Mouse (Mus musculus) small intestine, adult 2 months (tissue): ENCODE data around the gene Bmper. TPM values are rescaled to one million over a fixed set of nuclear protein-coding genes. Genes with fewer than 3 reads are reported as not detected.

ENCODE experiments used
- H3K27ac ChIP-seq: fragments of 200-500 bp; 2 replicates; pipeline ENCODE4 v1.5.1; 2012; ENCODE audit warnings: low read depth, low read length, control low read depth, inconsistent platforms; ENCODE audit not compliant: insufficient read depth
- H3K27me3 ChIP-seq: fragments of 200-500 bp; 2 replicates; pipeline ENCODE4 v1.6.1; 2012; ENCODE audit warnings: mild to moderate bottlenecking, moderate library complexity, low read length, inconsistent platforms; ENCODE audit not compliant: control insufficient read depth, insufficient read depth
- H3K36me3 ChIP-seq: fragments of 200-500 bp; 2 replicates; pipeline ENCODE4 v1.6.1; 2012; ENCODE audit warnings: mild to moderate bottlenecking, low read length, control low read depth, inconsistent platforms; ENCODE audit not compliant: control insufficient read depth, insufficient read depth
- H3K4me1 ChIP-seq: fragments of 200-500 bp; 2 replicates; pipeline ENCODE4 v1.6.1; 2012; ENCODE audit warnings: low read length, inconsistent platforms, mixed read lengths; ENCODE audit not compliant: control insufficient read depth, insufficient read depth, insufficient read length
- H3K4me3 ChIP-seq: fragments of 200-500 bp; 2 replicates; pipeline ENCODE4 v1.5.1; 2012; ENCODE audit warnings: low read depth, mild to moderate bottlenecking, control low read depth, inconsistent platforms, low read length, moderate library complexity
- CTCF ChIP-seq: fragments of 200-500 bp; IDR thresholded peaks from 2 replicates; pipeline ENCODE4 v1.5.1; 2012; ENCODE audit warnings: low read depth, mild to moderate bottlenecking, control low read depth, inconsistent platforms, low read length, moderate library complexity, mixed read lengths; ENCODE audit not compliant: insufficient replicate concordance, insufficient read length; ENCODE audit errors: extremely low read depth
- POLR2A ChIP-seq: fragments of 200-500 bp; IDR thresholded peaks from 2 replicates; pipeline ENCODE4 v1.6.1; 2012; ENCODE audit warnings: low read depth, mild to moderate bottlenecking, control low read depth, inconsistent platforms, low read length, moderate library complexity
- WGBS: fragments of 180-500 bp; shearing (Covaris S2); methylation state at CpG from one replicate; pipeline ENCODE4 v1.1.7; 2018; 5-methylcytosine and 5-hydroxymethylcytosine counted together
- polyA plus RNA-seq: library from polyadenylated mRNA; depleted of rRNA; stranded (reverse); fragments of >200 nt; gene quantifications from 2 replicates; pipeline ENCODE4 v1.2.3, GENCODE M21; 2012

The Bmper gene
- polyA plus RNA-seq, 1 experiment, result 0.22 TPM

GRCm38 (mm10) chr9:23297491-23298170, 74.8 kb downstream of the Bmper start:
- H3K36me3 ChIP-seq, result no peaks in the 10 kb centered on the region
- no peaks in the 10 kb centered on the region for H3K27me3 ChIP-seq
- H3K4me1 ChIP-seq, result no peaks in the 10 kb centered on the region
- 79% methylated on average over 8 of the region's 8 CpGs for WGBS
- H3K27ac ChIP-seq, result no peak overlapping the region
- TF ChIP-seq POLR2A (no peak), CTCF (no peak)
- no peak overlapping the region for H3K4me3 ChIP-seq

- H3K4me3 ChIP-seq, result no peak overlapping the region
- H3K4me1 ChIP-seq, result no peaks in the 10 kb centered on the region
- no peaks in the 10 kb centered on the region for H3K36me3 ChIP-seq
- WGBS, result 91% methylated on average over 8 of the region's 8 CpGs
- H3K27ac ChIP-seq, result no peak overlapping the region
- TF ChIP-seq POLR2A, result no peak
- H3K27me3 ChIP-seq, result no peaks in the 10 kb centered on the region
Observed at GRCm38 (mm10) chr9:23300376-23300775, 77.5 kb downstream of the Bmper start.

- WGBS, result 70% methylated on average over 4 of the region's 4 CpGs
- no peak overlapping the region for H3K4me3 ChIP-seq
- H3K27me3 ChIP-seq, result no peaks in the 10 kb centered on the region
- no peaks in the 10 kb centered on the region for H3K36me3 ChIP-seq
- no peaks in the 10 kb centered on the region for H3K4me1 ChIP-seq
- TF ChIP-seq CTCF (no peak), POLR2A (no peak)
- no peak overlapping the region for H3K27ac ChIP-seq
Observed at GRCm38 (mm10) chr9:23305681-23306080, 82.8 kb downstream of the Bmper start.

- H3K4me3 ChIP-seq, result no peak overlapping the region
- WGBS, result 71% methylated on average over 4 of the region's 4 CpGs
Observed at GRCm38 (mm10) chr9:23306226-23306625, 83.3 kb downstream of the Bmper start.

GRCm38 (mm10) chr9:23307835-23308234, 85.0 kb downstream of the Bmper start:
- WGBS, result 80% methylated on average over 2 of the region's 2 CpGs
- TF ChIP-seq POLR2A (no peak), CTCF (no peak)

More at GRCm38 (mm10) chr9:23306226-23306625, 83.3 kb downstream of the Bmper start:
- H3K27me3 ChIP-seq, result no peaks in the 10 kb centered on the region
- no peaks in the 10 kb centered on the region for H3K36me3 ChIP-seq
- no peak for TF ChIP-seq CTCF
- TF ChIP-seq POLR2A, result no peak
- no peak overlapping the region for H3K27ac ChIP-seq
- H3K4me1 ChIP-seq, result no peaks in the 10 kb centered on the region

GRCm38 (mm10) chr9:23310953-23311352, 88.1 kb downstream of the Bmper start:
- Histone ChIP-seq H3K36me3 (no peaks in the 10 kb centered on the region), H3K4me3 (no peak overlapping the region), H3K27ac (no peak overlapping the region), H3K27me3 (no peaks in the 10 kb centered on the region), H3K4me1 (no peaks in the 10 kb centered on the region)
- WGBS, result 68% methylated on average over 3 of the region's 3 CpGs
- no peak for TF ChIP-seq CTCF
- no peak for TF ChIP-seq POLR2A

More at GRCm38 (mm10) chr9:23307835-23308234, 85.0 kb downstream of the Bmper start:
- Histone ChIP-seq H3K4me1 (no peaks in the 10 kb centered on the region), H3K4me3 (no peak overlapping the region), H3K36me3 (no peaks in the 10 kb centered on the region), H3K27ac (no peak overlapping the region), H3K27me3 (no peaks in the 10 kb centered on the region)

GRCm38 (mm10) chr9:23311956-23312355, 89.1 kb downstream of the Bmper start:
- H3K36me3 ChIP-seq, result no peaks in the 10 kb centered on the region
- TF ChIP-seq CTCF, result no peak
- TF ChIP-seq POLR2A, result no peak

GRCm38 (mm10) chr9:23312877-23313276, 90.0 kb downstream of the Bmper start:
- Histone ChIP-seq H3K4me1 (no peaks in the 10 kb centered on the region), H3K4me3 (no peak overlapping the region), H3K27ac (no peak overlapping the region), H3K27me3 (no peaks in the 10 kb centered on the region), H3K36me3 (no peaks in the 10 kb centered on the region)
- WGBS, result 75% methylated on average over 2 of the region's 2 CpGs
- no peak for TF ChIP-seq CTCF
- no peak for TF ChIP-seq POLR2A

More at GRCm38 (mm10) chr9:23311956-23312355, 89.1 kb downstream of the Bmper start:
- no peak overlapping the region for H3K4me3 ChIP-seq
- no peaks in the 10 kb centered on the region for H3K4me1 ChIP-seq
- no peaks in the 10 kb centered on the region for H3K27me3 ChIP-seq
- no peak overlapping the region for H3K27ac ChIP-seq
